Mouse (Mus musculus): ENCODE measurements around the gene Ntrk2. TPM values are rescaled to one million over a fixed set of nuclear protein-coding genes. Genes with fewer than 3 reads are reported as not detected.

Gene Ntrk2
- total RNA-seq (2022), result 100 to 1,000 TPM; 351 to 384 (median 372) TPM

DNA sequence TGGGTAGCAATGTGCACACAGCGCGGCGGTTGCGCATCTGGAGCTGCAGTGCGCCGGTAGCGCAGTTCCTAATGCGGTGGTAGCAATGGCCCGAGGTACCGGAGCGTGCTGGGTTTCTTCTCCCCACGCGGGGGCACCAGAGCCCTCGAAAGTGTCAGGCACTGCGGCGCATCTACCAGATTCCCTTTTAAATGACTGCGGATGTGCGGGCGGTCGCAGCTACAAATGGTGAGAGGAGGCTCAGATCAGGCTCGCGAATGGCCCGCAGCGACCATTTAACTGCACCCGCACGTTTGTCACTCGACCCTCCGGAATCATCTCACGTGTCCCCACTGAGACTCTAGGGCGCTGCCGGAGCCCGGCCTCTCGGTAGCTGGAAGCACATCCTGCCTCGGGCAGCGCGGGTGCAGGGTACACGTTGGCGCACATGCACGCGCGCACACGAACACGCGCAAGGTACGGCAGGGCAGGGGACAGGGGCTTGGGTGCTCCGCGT, at the start of gene Ntrk2:
Gene Ntrk2, plus strand, starts transcription at position 173 of the 496 bp plus-strand sequence.
- DNase-seq (ENCODE audit: low spot score in 2 of 2), result peak; percentile 88 to 89

GRCm38 (mm10) chr13:58761003-58761630, 45.3 kb upstream of the Ntrk2 start:
- no peak for DNase-seq (ENCODE audit: low spot score in 2 of 2)

- DNase-seq (ENCODE audit: low spot score in 2 of 2), result no peak
Observed at GRCm38 (mm10) chr13:58768258-58768657, 38.1 kb upstream of the Ntrk2 start.

GRCm38 (mm10) chr13:58769438-58769837, 36.9 kb upstream of the Ntrk2 start:
- DNase-seq (ENCODE audit: low spot score in 2 of 2), result no peak

- no peak for DNase-seq (ENCODE audit: low spot score in 2 of 2)
Observed at GRCm38 (mm10) chr13:58779261-58779660, 27.1 kb upstream of the Ntrk2 start.

GRCm38 (mm10) chr13:58786476-58786875, 19.9 kb upstream of the Ntrk2 start:
- no peak for DNase-seq (ENCODE audit: low spot score in 2 of 2)

DNA sequence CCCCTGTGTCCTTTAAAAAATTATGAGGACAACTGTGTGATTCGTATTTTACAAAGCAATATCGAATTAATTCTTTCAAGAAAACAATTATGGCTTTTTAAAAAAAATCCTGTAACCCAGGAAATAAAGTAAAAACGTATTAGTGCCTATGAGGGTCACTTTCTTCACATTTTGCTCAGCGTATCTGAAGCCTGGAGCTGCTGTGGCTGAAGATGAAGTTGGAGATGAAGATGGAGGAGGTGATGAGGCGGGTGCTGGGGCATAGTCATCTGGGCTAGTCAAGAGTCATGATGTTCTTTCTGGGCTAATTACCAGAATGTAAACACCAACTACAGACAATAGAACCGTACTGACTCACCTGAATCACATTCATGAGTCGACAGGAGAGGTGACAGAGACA, 15.6 kb upstream of the Ntrk2 start:
- DNase-seq (ENCODE audit: low spot score in 2 of 2), result no peak

DNA sequence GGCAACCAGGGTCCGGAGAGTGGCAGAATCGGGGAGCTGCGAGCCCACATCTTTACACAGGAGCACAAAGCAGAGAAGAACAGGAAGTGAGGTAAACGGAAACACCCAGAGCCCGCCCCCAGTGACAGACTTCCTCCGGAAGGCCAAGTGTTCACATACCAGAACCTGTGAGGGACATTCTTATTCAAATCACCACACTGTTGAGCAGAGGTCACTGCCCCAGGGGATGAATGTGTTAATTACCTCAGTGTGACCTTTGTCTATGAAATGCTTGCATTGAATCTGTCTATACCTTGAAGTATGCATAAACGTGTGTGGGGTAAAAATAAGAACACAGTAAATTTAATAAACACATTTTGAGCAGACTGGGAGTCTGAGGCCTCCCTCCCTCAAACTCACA, 9.0 kb upstream of the Ntrk2 start:
- DNase-seq (ENCODE audit: low spot score in 2 of 2), result no peak

DNA sequence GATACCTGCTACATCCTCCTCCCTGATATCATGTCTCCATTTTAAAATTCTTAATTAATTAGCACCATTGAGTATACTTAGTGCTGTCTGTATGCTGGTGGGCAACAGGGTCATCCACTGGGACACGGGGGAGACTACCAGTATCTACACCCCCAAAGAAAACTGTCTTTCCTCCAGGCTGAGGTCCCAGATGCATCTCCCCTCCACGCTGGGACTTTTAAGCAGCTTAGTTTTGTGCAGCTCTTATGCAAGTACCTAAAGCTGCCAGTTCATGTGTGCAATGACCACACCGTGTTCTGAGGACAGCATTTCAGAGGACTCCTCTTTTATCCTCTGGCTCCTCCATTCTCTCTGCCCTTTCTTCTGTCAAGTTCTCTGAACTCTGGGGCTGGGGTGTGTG, 5.1 kb upstream of the Ntrk2 start:
- DNase-seq (ENCODE audit: low spot score in 2 of 2), result no peak

GRCm38 (mm10) chr13:58803882-58804281, 2.5 kb upstream of the Ntrk2 start:
- no peak for DNase-seq (ENCODE audit: low spot score in 2 of 2)

DNA sequence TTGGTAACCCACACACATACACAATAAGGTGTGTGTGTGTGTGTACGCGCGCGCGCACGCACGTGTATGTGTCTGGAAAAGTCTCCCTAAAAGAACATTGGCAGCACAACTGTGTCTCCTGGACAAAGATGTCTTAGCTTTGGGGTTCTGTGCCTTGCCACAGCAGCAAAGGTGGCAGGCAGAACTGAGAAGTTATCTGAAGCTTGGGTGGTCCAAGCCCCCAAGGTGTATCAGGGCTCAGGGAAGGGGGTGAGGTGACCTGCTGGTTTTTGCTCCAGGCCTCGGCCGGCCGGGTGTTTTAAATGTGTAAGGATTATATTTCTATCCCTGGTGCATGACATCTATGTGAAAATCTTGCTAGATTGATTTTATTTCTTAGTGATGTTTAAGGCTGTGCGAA, 536 bp upstream of the Ntrk2 start:
- DNase-seq (ENCODE audit: low spot score in 2 of 2), result no peak

DNA sequence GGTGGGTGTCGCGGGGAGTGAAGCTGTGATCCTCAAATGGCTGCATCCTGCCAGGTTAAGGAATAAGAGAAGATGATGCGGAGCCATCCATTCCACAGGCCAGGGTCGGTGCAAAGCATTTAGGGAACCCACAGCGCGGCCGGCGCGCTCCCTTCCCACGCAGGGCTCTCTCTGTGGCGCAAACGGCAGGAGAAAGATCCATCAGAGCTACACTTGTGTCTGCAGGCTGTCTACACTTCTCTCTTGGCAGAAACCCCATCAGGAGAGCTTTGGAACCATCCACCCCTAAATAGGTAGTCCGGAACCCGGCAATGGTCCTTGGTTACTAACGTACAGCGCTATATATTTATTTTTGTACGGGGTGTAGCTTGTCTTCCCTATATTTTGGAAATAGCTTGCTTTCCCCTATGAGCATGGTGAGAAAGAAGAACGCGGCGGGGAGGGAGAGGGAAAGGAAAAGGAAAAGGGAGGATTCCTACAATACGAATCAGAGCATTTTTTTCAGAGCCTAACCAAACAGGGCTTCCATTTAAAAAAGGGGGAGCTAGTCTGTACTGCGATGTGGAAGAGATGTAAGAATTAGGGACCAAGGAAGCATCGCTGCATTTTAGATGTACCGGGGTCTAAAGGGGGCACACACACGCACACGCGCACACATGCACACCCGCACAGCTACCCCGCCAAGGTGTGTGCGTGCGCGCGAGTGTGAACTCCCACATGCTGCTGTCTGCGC, 693 bp downstream of the Ntrk2 start:
- peak in 1 of 2 experiments; percentile 66 for DNase-seq (ENCODE audit: low spot score in 2 of 2)

DNA sequence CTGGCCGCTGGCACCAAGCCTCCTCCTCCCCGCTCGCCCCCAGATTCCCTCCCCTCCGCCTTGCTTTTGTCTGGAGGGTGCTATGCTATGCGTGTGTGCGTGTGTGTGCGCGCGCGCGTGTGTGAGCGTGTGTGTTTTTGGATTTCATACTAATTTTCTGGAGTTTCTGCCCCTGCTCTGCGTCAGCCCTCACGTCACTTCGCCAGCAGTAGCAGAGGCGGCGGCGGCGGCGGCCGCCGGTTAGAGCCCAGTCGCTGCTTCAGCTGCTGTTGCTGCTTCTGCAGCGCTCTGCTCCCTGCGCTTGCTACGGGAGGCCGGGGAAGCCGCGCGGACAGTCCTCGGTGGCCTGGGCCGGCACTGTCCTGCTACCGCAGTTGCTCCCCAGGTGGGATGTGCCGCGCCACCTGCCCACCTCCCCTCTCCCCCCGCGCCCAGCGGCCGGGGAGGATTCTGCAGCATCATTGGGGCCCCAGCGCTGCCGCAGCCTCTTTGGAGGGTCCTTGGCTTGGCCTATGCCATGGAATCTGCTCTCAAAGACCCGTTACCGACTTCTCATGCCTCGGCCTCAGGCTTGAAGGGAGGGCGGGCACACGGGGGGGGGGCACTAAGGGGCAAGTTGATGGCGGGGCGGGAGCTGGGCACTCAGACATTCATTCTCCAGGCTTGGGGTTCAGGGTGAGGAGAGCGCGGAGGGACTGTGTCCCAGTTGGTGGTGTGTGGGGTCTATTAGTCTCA, 1.4 kb downstream of the Ntrk2 start:
- DNase-seq (ENCODE audit: low spot score in 2 of 2), result peak; percentile 83 to 94

GRCm38 (mm10) chr13:58808381-58808821, 2.0 kb downstream of the Ntrk2 start:
- DNase-seq (ENCODE audit: low spot score in 2 of 2), result peak; percentile 61 to 77

DNA sequence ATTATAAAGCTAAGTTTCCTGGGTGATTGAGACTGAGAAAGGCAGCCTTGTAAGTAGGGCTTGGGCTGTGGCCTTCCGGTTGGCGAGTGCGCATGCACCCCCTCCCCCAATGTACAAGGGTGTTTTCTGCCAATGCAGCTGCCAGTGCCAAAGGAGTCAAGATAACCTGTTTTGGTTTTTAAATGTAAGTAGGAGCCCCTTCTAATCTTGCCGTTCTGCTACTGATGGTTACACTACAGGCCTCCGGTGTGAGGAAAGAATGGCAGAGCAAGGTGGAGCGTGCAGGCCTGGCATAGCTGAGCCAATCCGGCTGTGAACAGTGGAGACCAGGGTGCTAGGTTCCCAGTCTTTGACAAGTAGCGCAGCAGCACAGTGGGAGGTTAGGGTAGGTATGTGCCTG, 3.6 kb downstream of the Ntrk2 start:
- peak; percentile 49 to 62 for DNase-seq (ENCODE audit: low spot score in 2 of 2)

DNA sequence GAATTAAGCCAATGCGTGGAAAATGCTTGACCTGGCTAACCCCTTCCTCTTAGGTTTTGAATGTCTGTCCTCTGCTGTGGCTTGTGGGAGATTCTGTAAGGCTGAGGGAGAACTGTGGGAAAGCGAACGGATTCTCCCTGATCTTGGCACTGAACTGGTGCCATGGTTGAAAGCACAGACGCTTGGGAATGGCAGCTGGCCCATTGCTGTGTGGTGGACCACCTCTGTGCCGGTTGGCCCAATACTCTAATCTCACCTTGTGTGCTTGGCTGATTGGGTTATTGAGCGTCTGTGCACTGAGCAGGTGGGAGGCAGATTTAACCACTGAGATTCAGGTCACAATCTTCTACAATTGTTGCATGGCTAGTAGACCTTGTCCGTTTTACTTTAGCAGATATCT, 18.4 kb downstream of the Ntrk2 start:
- DNase-seq (ENCODE audit: low spot score in 2 of 2), result no peak

DNA sequence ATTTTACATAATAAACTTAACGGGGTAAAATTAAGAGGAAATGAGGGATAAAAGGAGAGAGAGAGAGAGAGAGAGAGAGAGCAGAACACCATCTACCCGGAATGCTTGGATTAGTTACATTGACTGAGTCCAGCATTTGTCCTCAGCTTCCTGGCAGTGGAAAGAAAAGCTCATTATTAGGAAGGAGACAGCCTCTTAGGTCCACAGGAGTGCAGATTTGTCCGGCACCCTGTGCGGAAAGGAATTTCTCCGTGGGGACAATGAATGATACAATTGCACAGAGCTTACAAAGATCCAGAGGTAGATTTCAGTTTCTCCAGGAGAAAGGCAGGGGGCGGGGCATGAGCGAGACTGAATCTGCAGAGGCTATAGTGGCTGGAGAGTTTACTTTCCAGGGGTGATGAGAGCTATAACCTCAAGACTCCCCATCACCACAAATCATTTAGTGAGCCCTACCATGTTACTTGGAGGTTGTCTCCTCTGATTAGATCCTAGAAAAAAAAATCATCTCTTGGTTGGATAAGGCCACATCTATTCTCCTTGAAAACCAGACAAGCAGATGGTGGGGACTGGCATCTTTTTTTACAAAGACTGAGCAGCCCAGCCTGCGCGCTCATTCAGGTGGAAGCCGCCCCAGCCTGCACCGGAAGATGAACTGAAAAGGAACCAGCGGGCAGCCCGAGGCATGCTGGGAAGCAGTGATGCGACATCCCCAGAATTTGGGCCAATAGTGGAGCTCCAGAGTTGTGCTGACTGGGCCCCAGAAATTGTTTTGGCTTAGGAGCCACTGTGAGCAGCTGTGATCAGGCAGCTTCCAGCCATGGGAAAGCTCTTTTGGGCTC, 20.2 kb downstream of the Ntrk2 start:
- DNase-seq (ENCODE audit: low spot score in 2 of 2), result no peak

DNA sequence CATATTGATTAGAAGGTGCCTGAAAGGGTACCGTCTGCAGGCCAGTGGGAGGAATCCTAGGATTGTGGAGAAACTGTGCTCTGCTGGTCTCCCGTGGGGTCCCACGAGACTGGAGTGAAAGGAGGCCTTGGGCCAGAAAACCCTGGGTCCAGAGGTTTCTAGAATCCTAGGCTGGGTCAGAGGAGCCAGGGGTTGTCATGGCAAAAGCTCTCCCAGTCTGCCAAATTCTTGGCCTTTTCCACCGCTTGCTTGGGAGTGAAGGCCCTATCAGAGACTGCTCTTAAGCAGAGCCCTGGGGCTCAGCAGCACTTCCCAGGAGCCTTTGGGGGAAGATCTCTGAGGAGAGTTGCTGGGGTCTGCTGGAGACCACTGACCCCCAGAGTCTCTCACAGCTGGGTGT, 25.6 kb downstream of the Ntrk2 start:
- DNase-seq (ENCODE audit: low spot score in 2 of 2), result no peak

DNA sequence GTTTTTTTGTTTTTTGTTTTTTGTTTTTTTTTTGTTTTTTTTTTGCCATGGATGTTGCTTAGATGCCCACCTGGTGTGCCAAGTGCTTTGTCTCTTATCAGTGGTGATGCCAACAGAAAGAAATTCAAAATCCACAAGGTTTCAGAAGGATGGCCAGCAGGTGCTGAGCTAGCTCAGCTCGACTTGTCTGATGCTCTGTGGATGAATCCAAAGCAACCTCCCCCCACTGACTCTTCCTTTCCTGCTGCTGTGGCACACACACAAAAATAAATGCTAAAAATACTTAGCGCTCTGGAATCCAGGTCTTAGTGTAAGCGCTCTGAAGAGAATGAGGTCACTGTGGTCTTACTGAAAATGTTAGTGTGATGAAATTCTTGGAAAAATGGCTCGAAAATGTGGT, 28.4 kb downstream of the Ntrk2 start:
- DNase-seq (ENCODE audit: low spot score in 2 of 2), result no peak

- DNase-seq (ENCODE audit: low spot score in 2 of 2), result no peak
Observed at GRCm38 (mm10) chr13:58836891-58837290, 30.5 kb downstream of the Ntrk2 start.

- DNase-seq (ENCODE audit: low spot score in 2 of 2), result no peak
Observed at GRCm38 (mm10) chr13:58838110-58838509, 31.7 kb downstream of the Ntrk2 start.
